Mouse (Mus musculus) MEL (cell line): Measurements from ENCODE around the gene Dgkb.

Source experiments
- BHLHE40 ChIP-seq: IDR thresholded peaks from 2 replicates; pipeline ENCODE4 v1.6.1; 2012; ENCODE audit warnings: low read depth, mild to moderate bottlenecking, inconsistent platforms, low read length, improper control_type of control experiment, borderline replicate concordance
- CTCF ChIP-seq, 3 experiments: IDR thresholded peaks in 2 of 3; conservative IDR thresholded peaks in 1 of 3; 2 replicates each; pipeline ENCODE4 v1.5.1; 2011 to 2012; ENCODE audit warnings: low read length in 3 of 3, low read depth in 2 of 3, mild to moderate bottlenecking in 2 of 3, improper control_type of control experiment in 1 of 3, inconsistent platforms in 1 of 3, mixed read lengths in 1 of 3, moderate library complexity in 1 of 3; ENCODE audit not compliant: control insufficient read depth in 1 of 3, insufficient read depth in 1 of 3, poor library complexity in 1 of 3, severe bottlenecking in 1 of 3
- E2F4 ChIP-seq: IDR thresholded peaks from 2 replicates; pipeline ENCODE4 v1.6.1; 2011; ENCODE audit warnings: low read depth, low read length, improper control_type of control experiment, borderline replicate concordance
- ELF1 ChIP-seq: IDR thresholded peaks from 2 replicates; pipeline ENCODE4 v1.6.1; 2014; ENCODE audit warnings: low read depth, mild to moderate bottlenecking, inconsistent platforms, low read length, improper control_type of control experiment, moderate library complexity
- EP300 ChIP-seq, 2 experiments: IDR thresholded peaks; 2 replicates each; pipeline ENCODE4 v1.6.1; 2011; ENCODE audit warnings: improper control_type of control experiment in 2 of 2, low read length in 2 of 2, low read depth in 1 of 2, mild to moderate bottlenecking in 1 of 2
- POLR2A ChIP-seq, 2 experiments: IDR thresholded peaks; 2 replicates each; pipeline ENCODE4 v1.6.1; 2011 to 2012; ENCODE audit warnings: low read length in 2 of 2, mild to moderate bottlenecking in 2 of 2, control low read depth in 1 of 2, improper control_type of control experiment in 1 of 2, low read depth in 1 of 2, moderate library complexity in 1 of 2; ENCODE audit not compliant: control insufficient read depth in 1 of 2, insufficient read depth in 1 of 2, poor library complexity in 1 of 2
- SIN3A ChIP-seq: IDR thresholded peaks from 2 replicates; pipeline ENCODE4 v1.6.1; 2012; ENCODE audit warnings: low read length, improper control_type of control experiment, inconsistent platforms
- USF1 ChIP-seq: IDR thresholded peaks from 2 replicates; pipeline ENCODE4 v1.6.1; 2014; ENCODE audit warnings: low read depth, mild to moderate bottlenecking, inconsistent platforms, low read length, improper control_type of control experiment, moderate library complexity
- ZNF384 ChIP-seq: IDR thresholded peaks from 2 replicates; pipeline ENCODE4 v1.6.1; 2012; ENCODE audit warnings: low read depth, mild to moderate bottlenecking, inconsistent platforms, low read length, improper control_type of control experiment

GRCm38 (mm10) chr12:37821052-37821810, 3.7 kb downstream of the Dgkb start:
- TF ChIP-seq SIN3A (no peak), USF1 (no peak), CTCF (IDR thresholded peaks at IDR 0.05 in 2 of 3, conservative IDR thresholded peaks at IDR 0.05 in 1 of 3; ENCODE audit: control insufficient read depth in 1 of 3, insufficient read depth in 1 of 3, low read depth in 2 of 3, low read length in 3 of 3, poor library complexity in 1 of 3, severe bottlenecking in 1 of 3) (no peak), POLR2A (IDR thresholded peaks at IDR 0.05; ENCODE audit: control insufficient read depth in 1 of 2, insufficient read depth in 1 of 2, low read depth in 1 of 2, low read length in 2 of 2, poor library complexity in 1 of 2) (no peak), EP300 (IDR thresholded peaks at IDR 0.05; ENCODE audit: low read depth in 1 of 2, low read length in 2 of 2) (no peak), E2F4 (no peak), ELF1 (no peak), ZNF384 (no peak), BHLHE40 (no peak)
